Mouse (Mus musculus) kidney, adult 2 months (tissue): ENCODE data around the gene Rnaset2a.
"Not testable (repeated sequence)": the region's sequence is repeated elsewhere in the genome, so short reads cannot be mapped to it uniquely, and the experiment has no call there.

Experiments
- CTCF ChIP-seq: fragments of 200-500 bp; conservative IDR thresholded peaks from 2 replicates; pipeline ENCODE4 v1.5.1; 2011; ENCODE audit warnings: low read depth, mild to moderate bottlenecking, control low read depth, low read length, moderate library complexity, mixed read lengths; ENCODE audit not compliant: insufficient read depth, insufficient read length
- POLR2A ChIP-seq: fragments of 200-500 bp; IDR thresholded peaks from one replicate; pipeline ENCODE4 v1.6.1; 2011; ENCODE audit warnings: low read depth, low read length, control low read depth

GRCm38 (mm10) chr17:8160969-8161368 is 13.1 kb upstream of the Rnaset2a start:
- TF ChIP-seq CTCF: peak; percentile 44
- not testable (repeated sequence) for TF ChIP-seq POLR2A
